Mouse (Mus musculus): ENCODE data around the gene Elovl2. TPM values are rescaled to one million over a fixed set of nuclear protein-coding genes. Genes with fewer than 3 reads are reported as not detected.
"Not testable (repeated sequence)": the region's sequence is repeated elsewhere in the genome, so short reads cannot be mapped to it uniquely, and the experiment has no call there.

Elovl2 gene
- polyA plus RNA-seq (2016; fragmentation: Nextera tagmentation; extraction: Ambion mirVana): 39.9 and 46.9 TPM in 2 replicates

- Histone ChIP-seq H3K4me1 (peaks cover 7% of the 10 kb centered on the region; the same call in 1 of the 2 replicates), H3K27me3 (replicated peaks) (no peaks in the 10 kb centered on the region), H3K9ac (peak within 1 kb of the TSS; percentile 68), H3K9me3 (peaks cover 32% of the 10 kb centered on the region), H3K36me3 (no peaks in the 10 kb centered on the region), H3K4me2 (replicated peaks) (peak within 1 kb of the TSS; percentile 56), H3K27ac (no peak within 1 kb of the TSS; the same call in 1 of the 2 replicates), H3K4me3 (peak within 1 kb of the TSS; percentile 71)
- ATAC-seq (ENCODE audit: low FRiP score, low read depth): peak; percentile 93
- 1% methylated on average over 61 of the region's 77 CpGs for WGBS
These were observed at the start of gene Elovl2 for GRCm38 (mm10) chr13:41220304-41220834. Gene Elovl2 (minus strand): TSS chr13:41220405.

DNA sequence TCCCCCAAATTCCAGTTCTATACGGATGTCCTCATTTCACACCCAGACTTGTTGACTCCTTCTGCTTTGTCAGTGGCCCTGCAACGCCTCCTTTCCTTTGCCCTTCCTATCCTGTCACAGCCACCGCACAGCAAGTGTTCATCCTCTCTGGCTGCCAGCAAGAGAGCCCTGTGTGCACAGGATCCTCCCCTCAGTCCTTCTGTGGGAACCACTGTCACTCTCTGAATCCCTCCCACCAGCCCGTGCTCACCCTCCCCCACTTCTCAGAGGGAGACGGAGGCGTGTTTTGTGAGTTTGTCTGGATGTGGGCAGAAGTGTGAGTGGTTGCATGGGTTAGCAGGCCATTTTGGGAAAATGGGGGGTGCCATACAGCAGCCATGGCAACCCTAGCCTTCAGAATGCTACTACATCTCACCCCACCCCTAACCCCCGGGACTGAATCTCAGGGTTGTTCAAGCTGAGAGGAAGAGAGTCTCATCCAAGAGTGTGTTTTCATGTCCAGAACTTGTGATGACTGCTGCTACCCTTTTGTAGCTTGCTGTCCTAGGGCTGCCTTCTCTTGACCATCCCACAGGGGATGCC, 47.7 kb upstream of the Elovl2 start:
- ATAC-seq (ENCODE audit: low FRiP score, low read depth): no peak
- Histone ChIP-seq H3K9ac (no peak overlapping the region), H3K4me2 (replicated peaks) (no peak overlapping the region), H3K4me3 (no peak overlapping the region), H3K4me1 (no peaks in the 10 kb centered on the region), H3K9me3 (no peaks in the 10 kb centered on the region), H3K36me3 (no peaks in the 10 kb centered on the region), H3K27me3 (replicated peaks) (no peaks in the 10 kb centered on the region), H3K27ac (no peak overlapping the region)
- WGBS: 37% methylated on average over 7 of the region's 7 CpGs

- H3K36me3 ChIP-seq: no peaks in the 10 kb centered on the region
- WGBS: 76% methylated on average over 5 of the region's 5 CpGs
These were observed 43.2 kb upstream of the Elovl2 start for GRCm38 (mm10) chr13:41263304-41264006.

DNA sequence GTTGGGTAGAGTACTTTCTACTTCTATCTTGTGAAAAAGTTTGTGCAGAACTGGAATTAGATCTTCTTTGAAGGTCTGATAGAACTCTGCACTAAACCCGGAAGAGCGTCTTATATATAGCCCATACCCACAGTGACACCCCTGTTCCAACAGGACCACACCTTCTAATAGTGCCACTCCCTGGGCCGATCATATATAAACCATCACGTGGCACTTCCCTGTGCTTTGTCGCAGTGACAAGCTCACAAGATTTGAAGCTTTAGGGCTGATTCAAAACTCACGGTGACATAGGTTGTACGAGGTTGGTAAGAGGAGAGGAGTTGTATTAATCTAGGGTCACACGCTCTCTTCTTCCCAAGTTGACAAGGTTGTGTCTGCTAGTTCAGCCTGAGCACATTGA, 41.4 kb upstream of the Elovl2 start:
- 95% methylated on average over 8 of the region's 8 CpGs for WGBS
- not testable (repeated sequence) for H3K36me3 ChIP-seq; H3K27me3 ChIP-seq (replicated peaks); H3K4me3 ChIP-seq; H3K4me2 ChIP-seq (replicated peaks); H3K27ac ChIP-seq; H3K4me1 ChIP-seq; H3K9me3 ChIP-seq; ATAC-seq (ENCODE audit: low FRiP score, low read depth); H3K9ac ChIP-seq

More at GRCm38 (mm10) chr13:41263304-41264006, 43.2 kb upstream of the Elovl2 start:
- H3K4me2 ChIP-seq (replicated peaks): no peak overlapping the region
- ATAC-seq (ENCODE audit: low FRiP score, low read depth): no peak
- no peak overlapping the region for H3K27ac ChIP-seq
- no peaks in the 10 kb centered on the region for H3K4me1 ChIP-seq
- no peaks in the 10 kb centered on the region for H3K9me3 ChIP-seq
- no peak overlapping the region for H3K4me3 ChIP-seq
- no peak overlapping the region for H3K9ac ChIP-seq
- H3K27me3 ChIP-seq (replicated peaks): no peaks in the 10 kb centered on the region

GRCm38 (mm10) chr13:41257851-41258250, 37.6 kb upstream of the Elovl2 start:
- WGBS: 85% methylated on average over 4 of the region's 4 CpGs
- Histone ChIP-seq H3K9me3 (no peaks in the 10 kb centered on the region), H3K4me3 (no peak overlapping the region), H3K27me3 (replicated peaks) (no peaks in the 10 kb centered on the region), H3K9ac (no peak overlapping the region), H3K36me3 (no peaks in the 10 kb centered on the region), H3K4me1 (no peaks in the 10 kb centered on the region), H3K27ac (no peak overlapping the region), H3K4me2 (replicated peaks) (no peak overlapping the region)
- ATAC-seq (ENCODE audit: low FRiP score, low read depth): no peak

DNA sequence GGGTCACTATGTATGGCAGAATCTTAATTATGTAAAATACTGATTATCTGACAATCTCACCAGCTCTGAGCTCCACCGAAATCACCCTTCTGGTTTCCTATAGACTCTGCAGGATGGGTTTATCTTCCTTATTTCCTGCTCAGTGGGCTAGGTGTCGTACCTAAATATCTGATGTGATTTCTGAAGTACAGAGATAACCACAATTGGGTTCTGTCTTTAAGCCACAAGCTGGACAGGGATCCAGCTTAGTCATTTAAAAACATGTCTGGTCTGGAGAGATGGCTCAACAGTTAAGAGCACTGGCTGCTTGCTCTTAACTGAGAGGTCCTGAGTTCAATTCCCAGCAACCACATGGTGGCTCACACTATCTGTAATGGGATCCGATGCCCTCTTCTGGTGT, 36.8 kb upstream of the Elovl2 start:
- no peaks in the 10 kb centered on the region for H3K9me3 ChIP-seq
- no peak for ATAC-seq (ENCODE audit: low FRiP score, low read depth)
- WGBS: 89% methylated on average over 3 of the region's 3 CpGs
- H3K4me2 ChIP-seq (replicated peaks): no peak overlapping the region
- no peaks in the 10 kb centered on the region for H3K36me3 ChIP-seq
- no peaks in the 10 kb centered on the region for H3K4me1 ChIP-seq
- H3K9ac ChIP-seq: no peak overlapping the region
- H3K27me3 ChIP-seq (replicated peaks): no peaks in the 10 kb centered on the region
- no peak overlapping the region for H3K27ac ChIP-seq
- H3K4me3 ChIP-seq: no peak overlapping the region

- Histone ChIP-seq H3K4me1 (peaks cover 2% of the 10 kb centered on the region; the same call in 1 of the 2 replicates), H3K27ac (no peak overlapping the region), H3K4me2 (replicated peaks) (no peak overlapping the region), H3K9me3 (no peaks in the 10 kb centered on the region), H3K36me3 (no peaks in the 10 kb centered on the region), H3K9ac (no peak overlapping the region), H3K4me3 (no peak overlapping the region), H3K27me3 (replicated peaks) (no peaks in the 10 kb centered on the region)
- no peak for ATAC-seq (ENCODE audit: low FRiP score, low read depth)
- WGBS: 88% methylated on average over 5 of the region's 5 CpGs
These were observed 35.9 kb upstream of the Elovl2 start for GRCm38 (mm10) chr13:41256126-41256525.

- H3K4me3 ChIP-seq: no peak overlapping the region
- no peaks in the 10 kb centered on the region for H3K36me3 ChIP-seq
- H3K9ac ChIP-seq: no peak overlapping the region
- H3K4me2 ChIP-seq (replicated peaks): no peak overlapping the region
- no peaks in the 10 kb centered on the region for H3K9me3 ChIP-seq
- H3K4me1 ChIP-seq: peaks cover 4% of the 10 kb centered on the region; the same call in 1 of the 2 replicates
- H3K27ac ChIP-seq: no peak overlapping the region
- ATAC-seq (ENCODE audit: low FRiP score, low read depth): no peak
- WGBS: 94% methylated on average over 7 of the region's 7 CpGs
- H3K27me3 ChIP-seq (replicated peaks): no peaks in the 10 kb centered on the region
These were observed 32.5 kb upstream of the Elovl2 start for GRCm38 (mm10) chr13:41252736-41253135.

DNA sequence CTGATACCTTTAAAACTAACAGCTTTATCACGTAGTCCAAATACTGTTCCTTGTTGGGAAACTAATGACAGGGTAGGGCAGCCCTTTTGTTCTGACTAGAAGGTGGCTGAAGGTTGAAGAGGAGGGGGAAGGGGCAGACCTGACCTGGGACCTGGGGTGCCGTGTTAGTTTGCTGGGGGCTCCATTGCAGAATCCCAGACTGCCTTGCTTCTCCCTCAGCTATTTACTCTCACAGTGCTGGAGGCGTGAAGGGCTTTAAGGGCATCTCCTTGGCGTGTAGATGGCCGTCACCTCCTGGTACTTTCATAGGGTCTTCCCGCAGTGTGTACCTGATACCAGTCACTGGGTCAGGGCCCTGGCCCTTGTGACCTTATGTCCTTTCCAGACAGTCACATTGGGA, 31.9 kb upstream of the Elovl2 start:
- Histone ChIP-seq H3K9me3 (no peaks in the 10 kb centered on the region), H3K9ac (no peak overlapping the region), H3K36me3 (no peaks in the 10 kb centered on the region), H3K4me2 (replicated peaks) (no peak overlapping the region), H3K4me1 (peaks cover 4% of the 10 kb centered on the region; the same call in 1 of the 2 replicates), H3K4me3 (no peak overlapping the region), H3K27ac (no peak overlapping the region), H3K27me3 (replicated peaks) (no peaks in the 10 kb centered on the region)
- no peak for ATAC-seq (ENCODE audit: low FRiP score, low read depth)
- 85% methylated on average over 6 of the region's 6 CpGs for WGBS

- Histone ChIP-seq H3K36me3 (no peaks in the 10 kb centered on the region), H3K27ac (no peak overlapping the region), H3K9me3 (no peaks in the 10 kb centered on the region), H3K4me1 (peaks cover 4% of the 10 kb centered on the region; the same call in 1 of the 2 replicates), H3K4me3 (no peak overlapping the region), H3K9ac (no peak overlapping the region), H3K4me2 (replicated peaks) (no peak overlapping the region), H3K27me3 (replicated peaks) (no peaks in the 10 kb centered on the region)
- no peak for ATAC-seq (ENCODE audit: low FRiP score, low read depth)
- 81% methylated on average over 5 of the region's 5 CpGs for WGBS
These were observed 31.5 kb upstream of the Elovl2 start for GRCm38 (mm10) chr13:41251667-41252066.

- ATAC-seq (ENCODE audit: low FRiP score, low read depth); H3K27me3 ChIP-seq (replicated peaks); H3K4me1 ChIP-seq; H3K27ac ChIP-seq; H3K9ac ChIP-seq; H3K9me3 ChIP-seq; H3K4me3 ChIP-seq; H3K36me3 ChIP-seq: not testable (repeated sequence)
- H3K4me2 ChIP-seq (replicated peaks): peak overlapping the region; percentile 80; the same call in 1 of the 2 replicates
- 92% methylated on average over 5 of the region's 5 CpGs for WGBS
These were observed 31.0 kb upstream of the Elovl2 start for GRCm38 (mm10) chr13:41251232-41251631.

DNA sequence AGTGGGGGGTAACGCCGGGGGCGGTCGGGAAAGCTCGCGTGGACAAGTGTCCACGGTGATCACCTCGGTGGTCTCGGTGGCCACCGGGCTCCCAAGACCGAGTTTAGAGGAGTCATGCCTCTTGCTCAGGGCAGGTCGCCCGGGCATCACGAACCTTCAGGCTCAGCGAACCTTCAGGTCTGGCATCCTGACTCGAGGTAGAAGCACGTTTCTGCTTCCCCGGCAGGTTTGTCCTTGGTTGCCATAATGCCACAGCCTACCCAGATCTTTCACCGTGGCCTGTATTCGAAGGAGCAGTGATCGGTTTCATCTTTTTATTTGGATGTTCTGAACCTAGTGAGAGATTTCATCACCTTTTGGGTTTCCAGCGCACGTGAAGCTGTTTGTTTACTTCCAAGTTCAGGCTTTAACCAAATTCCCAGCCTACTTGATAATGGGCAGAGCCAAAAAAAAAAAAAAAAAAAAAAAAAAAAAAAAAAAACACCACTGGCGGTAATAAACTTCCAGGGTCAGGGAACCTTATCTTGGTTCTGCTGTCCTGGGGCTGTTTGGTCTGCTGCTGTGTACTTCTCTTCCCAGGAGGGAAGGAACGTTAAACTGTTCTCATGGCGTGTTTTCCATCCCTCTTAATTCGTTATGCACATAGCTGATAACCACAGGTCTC, 30.2 kb upstream of the Elovl2 start:
- Histone ChIP-seq H3K36me3 (no peaks in the 10 kb centered on the region), H3K9ac (peak overlapping the region; percentile 76), H3K4me1 (peaks cover 4% of the 10 kb centered on the region; the same call in 1 of the 2 replicates), H3K27ac (0 out of 2 replicates have a peak overlapping the region, but pooled peaks have one; percentile 70), H3K4me2 (replicated peaks) (peak overlapping the region; percentile 80), H3K4me3 (peak overlapping the region; percentile 74), H3K27me3 (replicated peaks) (no peaks in the 10 kb centered on the region), H3K9me3 (no peaks in the 10 kb centered on the region)
- WGBS: 1% methylated on average over 27 of the region's 27 CpGs
- ATAC-seq (ENCODE audit: low FRiP score, low read depth): no peak

Measured in neural tube, embryonic 12.5 days (tissue).